Mouse (Mus musculus): ENCODE measurements around the gene Acp1. TPM values are rescaled to one million over a fixed set of nuclear protein-coding genes. Genes with fewer than 3 reads are reported as not detected.

Gene Acp1
- polyA plus RNA-seq, 1 experiment = 63.6 TPM

DNA sequence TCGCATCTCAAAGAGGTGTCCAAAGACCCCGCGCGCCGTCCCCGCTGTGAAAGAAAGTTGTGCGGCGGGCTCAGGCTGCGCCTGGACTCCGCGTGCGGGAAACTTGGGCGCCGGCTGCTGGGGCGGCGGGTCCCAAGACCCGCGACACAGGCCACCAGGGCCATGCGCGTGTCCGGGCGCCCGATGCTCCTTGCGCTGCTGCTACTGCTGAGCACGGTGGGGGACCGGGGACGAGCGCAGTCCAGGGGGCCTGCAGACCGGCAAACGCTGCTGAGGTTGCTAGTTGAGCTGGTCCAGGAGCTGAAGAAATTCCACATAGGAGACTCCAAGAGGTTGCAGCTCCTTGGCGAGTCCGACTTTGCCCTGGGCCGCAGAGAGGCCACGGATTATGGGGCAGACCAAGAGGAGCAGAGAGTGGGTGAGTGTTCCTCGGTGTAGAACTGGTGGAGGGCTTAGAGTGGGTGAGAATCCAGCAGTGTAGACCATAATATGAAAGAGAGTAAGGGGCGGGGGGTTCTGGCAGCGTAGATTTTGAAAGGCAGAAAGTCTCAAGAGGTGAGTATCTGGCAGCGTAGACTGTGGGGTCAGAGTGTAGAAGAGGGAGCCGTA is 26.7 kb downstream of the Acp1 start:
- no peak overlapping the region for H3K4me3 ChIP-seq (replicated peaks; ENCODE audit: control insufficient read depth, low read depth, low read length)

GRCm38 (mm10) chr12:30883986-30884621 is 27.3 kb downstream of the Acp1 start, which contains the start of gene Alkal2:
Gene Alkal2, plus strand, starts transcription at chr12:30884322.
- H3K4me1 ChIP-seq (ENCODE audit: control insufficient read depth, insufficient read depth, low read length) = no peaks in the 10 kb centered on the region

More for the DNA sequence above, 26.7 kb downstream of the Acp1 start:
- 11% methylated on average over 39 of the region's 39 CpGs for WGBS
- Histone ChIP-seq H3K27ac (ENCODE audit: control insufficient read depth, insufficient read depth, low read depth, low read length, poor library complexity) (no peak overlapping the region), H3K4me1 (ENCODE audit: control insufficient read depth, insufficient read depth, low read length) (no peaks in the 10 kb centered on the region)
- TF ChIP-seq POLR2A (IDR thresholded peaks at IDR 0.05; ENCODE audit: borderline replicate concordance, control insufficient read depth, low read depth, low read length) (no peak), CTCF (IDR thresholded peaks at IDR 0.05; ENCODE audit: control insufficient read depth, insufficient read depth, low read length) (no peak)

DNA sequence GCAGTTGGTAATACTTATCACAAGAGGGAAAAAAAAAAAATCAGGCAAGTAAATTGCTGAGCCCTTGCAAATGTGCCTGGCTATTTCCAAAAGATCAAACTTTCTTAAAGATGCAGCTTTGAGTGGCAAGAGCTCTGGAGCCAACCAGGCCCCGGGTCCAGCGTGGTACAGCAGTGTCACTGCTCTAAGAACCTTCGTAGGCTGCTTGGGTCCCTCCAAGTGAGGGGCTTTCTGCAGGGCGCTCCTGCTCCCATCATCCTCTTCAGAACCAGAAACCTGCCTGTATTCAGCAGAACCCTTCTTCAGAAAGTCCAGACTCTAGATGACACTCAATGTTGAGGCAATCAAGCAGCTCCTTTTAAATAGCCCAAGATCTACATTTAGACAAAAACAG is 27.8 kb downstream of the Acp1 start:
- no peak for TF ChIP-seq POLR2A (IDR thresholded peaks at IDR 0.05; ENCODE audit: borderline replicate concordance, control insufficient read depth, low read depth, low read length)
- no peak for TF ChIP-seq CTCF (IDR thresholded peaks at IDR 0.05; ENCODE audit: control insufficient read depth, insufficient read depth, low read length)
- WGBS = 21% methylated on average over 4 of the region's 4 CpGs
- Histone ChIP-seq H3K4me1 (ENCODE audit: control insufficient read depth, insufficient read depth, low read length) (no peaks in the 10 kb centered on the region), H3K27ac (ENCODE audit: control insufficient read depth, insufficient read depth, low read depth, low read length, poor library complexity) (no peak overlapping the region), H3K4me3 (replicated peaks; ENCODE audit: control insufficient read depth, low read depth, low read length) (no peak overlapping the region)

More at GRCm38 (mm10) chr12:30883986-30884621, 27.3 kb downstream of the Acp1 start, which contains the start of gene Alkal2:
- 2% methylated on average over 58 of the region's 58 CpGs for WGBS
- Histone ChIP-seq H3K27ac (ENCODE audit: control insufficient read depth, insufficient read depth, low read depth, low read length, poor library complexity) (no peak within 1 kb of the TSS), H3K4me3 (replicated peaks; ENCODE audit: control insufficient read depth, low read depth, low read length) (no peak within 1 kb of the TSS)
- TF ChIP-seq CTCF (IDR thresholded peaks at IDR 0.05; ENCODE audit: control insufficient read depth, insufficient read depth, low read length) (no peak), POLR2A (IDR thresholded peaks at IDR 0.05; ENCODE audit: borderline replicate concordance, control insufficient read depth, low read depth, low read length) (no peak)

- TF ChIP-seq POLR2A (IDR thresholded peaks at IDR 0.05; ENCODE audit: borderline replicate concordance, control insufficient read depth, low read depth, low read length) = no peak
- no peak for TF ChIP-seq CTCF (IDR thresholded peaks at IDR 0.05; ENCODE audit: control insufficient read depth, insufficient read depth, low read length)
- Histone ChIP-seq H3K4me3 (replicated peaks; ENCODE audit: control insufficient read depth, low read depth, low read length) (no peak overlapping the region), H3K4me1 (ENCODE audit: control insufficient read depth, insufficient read depth, low read length) (no peaks in the 10 kb centered on the region), H3K27ac (ENCODE audit: control insufficient read depth, insufficient read depth, low read depth, low read length, poor library complexity) (no peak overlapping the region)
- 72% methylated on average over 6 of the region's 6 CpGs for whole genome bisulfite sequencing
Observed at GRCm38 (mm10) chr12:30879447-30879846, 31.9 kb downstream of the Acp1 start.

- Histone ChIP-seq H3K4me3 (replicated peaks; ENCODE audit: control insufficient read depth, low read depth, low read length) (no peak overlapping the region), H3K27ac (ENCODE audit: control insufficient read depth, insufficient read depth, low read depth, low read length, poor library complexity) (no peak overlapping the region), H3K4me1 (ENCODE audit: control insufficient read depth, insufficient read depth, low read length) (no peaks in the 10 kb centered on the region)
- no peak for TF ChIP-seq CTCF (IDR thresholded peaks at IDR 0.05; ENCODE audit: control insufficient read depth, insufficient read depth, low read length)
- TF ChIP-seq POLR2A (IDR thresholded peaks at IDR 0.05; ENCODE audit: borderline replicate concordance, control insufficient read depth, low read depth, low read length) = no peak
- 75% methylated on average over 4 of the region's 4 CpGs for WGBS
Observed at GRCm38 (mm10) chr12:30865781-30866180, 45.6 kb downstream of the Acp1 start.

DNA sequence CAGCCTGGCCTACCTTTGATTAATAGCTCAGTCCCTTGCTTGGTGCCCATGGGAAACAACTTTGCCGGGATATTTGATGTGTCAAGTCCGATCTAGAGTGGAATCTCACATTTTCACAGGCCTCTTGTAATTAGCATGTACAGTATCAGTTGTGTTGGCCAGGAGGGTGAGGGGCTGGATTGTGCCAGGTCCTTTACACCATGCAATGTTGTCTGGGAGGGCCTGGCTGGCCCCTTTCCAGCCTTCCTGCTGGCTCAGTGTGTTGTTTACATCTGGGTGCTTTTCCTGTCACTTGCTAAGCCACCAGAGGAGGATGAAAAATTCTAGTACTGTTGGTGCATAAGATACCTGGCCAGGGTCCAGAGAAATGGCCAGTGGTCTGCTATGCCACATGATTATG is 47.0 kb downstream of the Acp1 start:
- no peak for TF ChIP-seq CTCF (IDR thresholded peaks at IDR 0.05; ENCODE audit: control insufficient read depth, insufficient read depth, low read length)
- no peak for TF ChIP-seq POLR2A (IDR thresholded peaks at IDR 0.05; ENCODE audit: borderline replicate concordance, control insufficient read depth, low read depth, low read length)

DNA sequence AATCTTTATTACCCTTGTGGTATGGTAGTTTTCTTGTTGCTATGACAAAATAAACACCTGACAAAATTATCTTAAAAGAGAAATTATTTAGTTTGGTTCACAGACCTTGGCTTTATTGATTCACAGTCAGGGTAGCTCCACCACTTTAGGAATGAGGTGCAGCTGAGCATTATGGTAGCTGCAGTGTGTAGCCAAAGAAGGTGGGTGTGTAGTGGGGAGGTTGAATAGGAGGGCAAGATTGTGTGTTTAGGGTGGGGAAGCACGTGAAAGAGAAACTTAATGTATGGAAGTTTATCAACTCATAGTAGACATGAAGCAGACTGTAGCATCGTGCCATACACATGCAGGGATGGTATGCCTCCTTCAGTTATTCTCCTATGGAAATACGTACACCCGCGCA is 55.2 kb downstream of the Acp1 start:
- no peak overlapping the region for H3K4me3 ChIP-seq (replicated peaks; ENCODE audit: control insufficient read depth, low read depth, low read length)
- 88% methylated on average over 5 of the region's 5 CpGs for WGBS
- H3K4me1 ChIP-seq (ENCODE audit: control insufficient read depth, insufficient read depth, low read length) = no peaks in the 10 kb centered on the region
- H3K27ac ChIP-seq (ENCODE audit: control insufficient read depth, insufficient read depth, low read depth, low read length, poor library complexity) = no peak overlapping the region
- TF ChIP-seq CTCF (IDR thresholded peaks at IDR 0.05; ENCODE audit: control insufficient read depth, insufficient read depth, low read length) = no peak
- TF ChIP-seq POLR2A (IDR thresholded peaks at IDR 0.05; ENCODE audit: borderline replicate concordance, control insufficient read depth, low read depth, low read length) = no peak

More for the DNA sequence above, 47.0 kb downstream of the Acp1 start:
- 73% methylated on average over 2 of the region's 2 CpGs for WGBS
- Histone ChIP-seq H3K4me1 (ENCODE audit: control insufficient read depth, insufficient read depth, low read length) (no peaks in the 10 kb centered on the region), H3K27ac (ENCODE audit: control insufficient read depth, insufficient read depth, low read depth, low read length, poor library complexity) (no peak overlapping the region), H3K4me3 (replicated peaks; ENCODE audit: control insufficient read depth, low read depth, low read length) (no peak overlapping the region)

- TF ChIP-seq CTCF (IDR thresholded peaks at IDR 0.05; ENCODE audit: control insufficient read depth, insufficient read depth, low read length) = no peak
- no peak for TF ChIP-seq POLR2A (IDR thresholded peaks at IDR 0.05; ENCODE audit: borderline replicate concordance, control insufficient read depth, low read depth, low read length)
- WGBS = 75% methylated on average over 6 of the region's 6 CpGs
- no peak overlapping the region for H3K27ac ChIP-seq (ENCODE audit: control insufficient read depth, insufficient read depth, low read depth, low read length, poor library complexity)
- no peak overlapping the region for H3K4me3 ChIP-seq (replicated peaks; ENCODE audit: control insufficient read depth, low read depth, low read length)
- H3K4me1 ChIP-seq (ENCODE audit: control insufficient read depth, insufficient read depth, low read length) = no peaks in the 10 kb centered on the region
Observed at GRCm38 (mm10) chr12:30855442-30856159, 55.8 kb downstream of the Acp1 start.
